In genomic region chr14:49453782-49454181, GRCm38 (mm10) we compare ENCODE assay signal across 27 mouse cellular contexts.
A peak's percentile ranks its signal among the peaks of the same experiment; 100 is the strongest.
DNase-seq lines count a peak whose midpoint lies in the region; ATAC-seq lines count a peak whose summit lies in the region.
"Had no signal": no experiment of that assay in that cellular context is flagged by ENCODE, and none has a peak within 500 bp of the region (broad histone marks: within the 10 kb centered on the region; RNA-seq: fewer than 3 reads in every experiment).

No protein-coding gene starts in this region.

- ATAC-seq in cerebellum, adult (ENCODE audit: insufficient number of reproducible peaks, low FRiP score, low TSS enrichment), result 0 out of 2 replicates have a peak, but pooled peaks have one; percentile 52
- peak; percentile 27; the same call in 1 of the 2 replicates for ATAC-seq in hindbrain, embryonic 16.5 days
- no peak for ATAC-seq in hindbrain, embryonic 14.5 days (ENCODE audit: low FRiP score)
- ATAC-seq in neural tube, embryonic 14.5 days (ENCODE audit: low read depth), result peak; percentile 44; the same call in 1 of the 2 replicates
- no peak; the same call in 1 of the 2 replicates for ATAC-seq in neural tube, embryonic 15.5 days (ENCODE audit: low FRiP score)
- ATAC-seq: intestine, postnatal 0 days had no signal

- H3K27ac ChIP-seq in hindbrain, embryonic 16.5 days (ENCODE audit: low read depth, low read length), result no peak overlapping the region
- H3K27ac ChIP-seq in hindbrain, embryonic 14.5 days, result no peak overlapping the region
- no peak overlapping the region for H3K27ac ChIP-seq in neural tube, embryonic 14.5 days (ENCODE audit: low read depth, low read length)
- H3K27ac ChIP-seq in neural tube, embryonic 15.5 days (replicated peaks), result no peak overlapping the region
- H3K27ac ChIP-seq: forebrain, embryonic 12.5 days; left cerebral cortex, adult 2 months; limb, embryonic 13.5 days; lung, embryonic 15.5 days; midbrain, embryonic 15.5 days; neural tube, embryonic 12.5 days had no signal

- H3K4me3 ChIP-seq in hindbrain, embryonic 16.5 days (ENCODE audit: low read length), result no peak overlapping the region
- no peak overlapping the region for H3K4me3 ChIP-seq in hindbrain, embryonic 14.5 days (replicated peaks; ENCODE audit: low read length)
- H3K4me3 ChIP-seq in neural tube, embryonic 14.5 days (ENCODE audit: low read depth, low read length), result no peak overlapping the region
- H3K4me3 ChIP-seq in neural tube, embryonic 15.5 days (replicated peaks), result no peak overlapping the region
- H3K4me3 ChIP-seq: erythroblast, embryonic 14.5 days; forebrain, embryonic 12.5 days; left cerebral cortex, adult 2 months; limb, embryonic 13.5 days; lung, embryonic 15.5 days; midbrain, embryonic 15.5 days; myocyte; neural tube, embryonic 12.5 days had no signal

- H3K27me3 ChIP-seq in hindbrain, embryonic 16.5 days (replicated peaks; ENCODE audit: control insufficient read depth, insufficient read depth, low read length), result no peaks in the 10 kb centered on the region
- H3K27me3 ChIP-seq in hindbrain, embryonic 14.5 days (ENCODE audit: control insufficient read depth, insufficient read depth, low read length), result no peaks in the 10 kb centered on the region
- H3K27me3 ChIP-seq in neural tube, embryonic 14.5 days (ENCODE audit: control insufficient read depth, insufficient read depth, low read length), result no peaks in the 10 kb centered on the region
- H3K27me3 ChIP-seq in neural tube, embryonic 15.5 days (replicated peaks), result no peaks in the 10 kb centered on the region
- H3K27me3 ChIP-seq: forebrain, embryonic 12.5 days; limb, embryonic 13.5 days; lung, embryonic 15.5 days; midbrain, embryonic 15.5 days; neural tube, embryonic 12.5 days had no signal

- DNase-seq in cerebellum, postnatal 14 days, result no peak
- no peak for DNase-seq in hindbrain, embryonic 14.5 days (ENCODE audit: low spot score)
- peak; percentile 37 for DNase-seq in retina, postnatal 1 day
- no peak for DNase-seq in layer of hippocampus, adult 9-11 months
- DNase-seq: adrenal gland, adult 8-10 months; cerebellum, adult 8-10 months; gastrocnemius, postnatal 10 days; heart, postnatal 14 days; kidney, adult 9 months; kidney, postnatal 25 days; right cerebral cortex, adult 18-20 months; spleen, adult 18-20 months; thymus, postnatal 25 days had no signal

- no peaks in the 10 kb centered on the region for H3K4me1 ChIP-seq in hindbrain, embryonic 16.5 days (ENCODE audit: control insufficient read depth, insufficient read depth, low read depth, low read length)
- H3K4me1 ChIP-seq in hindbrain, embryonic 14.5 days (replicated peaks; ENCODE audit: control insufficient read depth, insufficient read depth, low read length), result no peaks in the 10 kb centered on the region; the same call in 1 of the 2 replicates
- 0 out of 2 replicates have a peak, but pooled peaks cover 3% of the 10 kb centered on the region for H3K4me1 ChIP-seq in neural tube, embryonic 14.5 days (ENCODE audit: control insufficient read depth, insufficient read depth, low read length)
- peaks cover 10% of the 10 kb centered on the region for H3K4me1 ChIP-seq in neural tube, embryonic 15.5 days
- H3K4me1 ChIP-seq: limb, embryonic 13.5 days; lung, embryonic 15.5 days; midbrain, embryonic 15.5 days had no signal

- H3K9me3 ChIP-seq in hindbrain, embryonic 16.5 days (ENCODE audit: control insufficient read depth, low read length), result no peaks in the 10 kb centered on the region
- no peaks in the 10 kb centered on the region for H3K9me3 ChIP-seq in hindbrain, embryonic 14.5 days (ENCODE audit: control insufficient read depth, low read length)
- no peaks in the 10 kb centered on the region for H3K9me3 ChIP-seq in neural tube, embryonic 14.5 days (ENCODE audit: control insufficient read depth, low read length)
- no peaks in the 10 kb centered on the region for H3K9me3 ChIP-seq in neural tube, embryonic 15.5 days (replicated peaks)
- H3K9me3 ChIP-seq: forebrain, embryonic 12.5 days; limb, embryonic 13.5 days; lung, embryonic 15.5 days; midbrain, embryonic 15.5 days; neural tube, embryonic 12.5 days had no signal

- H3K36me3 ChIP-seq in hindbrain, embryonic 16.5 days (ENCODE audit: control insufficient read depth, insufficient read depth, low read length), result no peaks in the 10 kb centered on the region
- H3K36me3 ChIP-seq in hindbrain, embryonic 14.5 days (replicated peaks; ENCODE audit: control insufficient read depth, insufficient read depth), result no peaks in the 10 kb centered on the region
- no peaks in the 10 kb centered on the region for H3K36me3 ChIP-seq in neural tube, embryonic 14.5 days (ENCODE audit: control insufficient read depth, insufficient read depth, low read length)
- H3K36me3 ChIP-seq in neural tube, embryonic 15.5 days, result no peaks in the 10 kb centered on the region
- H3K36me3 ChIP-seq: forebrain, embryonic 12.5 days; limb, embryonic 13.5 days; lung, embryonic 15.5 days; midbrain, embryonic 15.5 days; neural tube, embryonic 12.5 days had no signal

- H3K4me2 ChIP-seq in hindbrain, embryonic 16.5 days (ENCODE audit: low read length), result no peak overlapping the region
- H3K4me2 ChIP-seq in hindbrain, embryonic 14.5 days (replicated peaks), result no peak overlapping the region
- no peak overlapping the region for H3K4me2 ChIP-seq in neural tube, embryonic 14.5 days (ENCODE audit: low read depth, low read length)
- no peak overlapping the region for H3K4me2 ChIP-seq in neural tube, embryonic 15.5 days
- H3K4me2 ChIP-seq: forebrain, embryonic 12.5 days; limb, embryonic 13.5 days; liver, embryonic 11.5 days; lung, embryonic 15.5 days; midbrain, embryonic 15.5 days; neural tube, embryonic 12.5 days had no signal

- H3K9ac ChIP-seq in hindbrain, embryonic 16.5 days (ENCODE audit: low read depth, low read length), result no peak overlapping the region
- no peak overlapping the region for H3K9ac ChIP-seq in hindbrain, embryonic 14.5 days
- no peak overlapping the region for H3K9ac ChIP-seq in neural tube, embryonic 14.5 days (replicated peaks; ENCODE audit: low read depth, low read length)
- no peak overlapping the region for H3K9ac ChIP-seq in neural tube, embryonic 15.5 days (replicated peaks)
- H3K9ac ChIP-seq: forebrain, embryonic 12.5 days; limb, embryonic 13.5 days; lung, embryonic 15.5 days; midbrain, embryonic 15.5 days; neural tube, embryonic 12.5 days had no signal

- WGBS in hindbrain, embryonic 16.5 days, result 22% methylated on average over 3 of the region's 3 CpGs
- 24% methylated on average over 3 of the region's 3 CpGs for WGBS in hindbrain, embryonic 14.5 days
- WGBS in neural tube, embryonic 14.5 days, result 16% methylated on average over 3 of the region's 3 CpGs
- WGBS in neural tube, embryonic 15.5 days, result 15% methylated on average over 3 of the region's 3 CpGs

Comparison
In these comparisons a context has a peak if more than half of its experiments do, and no peak if none do; other contexts are left out.
1. ATAC-seq: peak in cerebellum, adult (single experiment), hindbrain, embryonic 16.5 days (single experiment) and neural tube, embryonic 14.5 days (single experiment); none in hindbrain, embryonic 14.5 days (single experiment) and neural tube, embryonic 15.5 days (single experiment).